Mouse (Mus musculus): ENCODE data around the gene Lingo3. TPM values are rescaled to one million over a fixed set of nuclear protein-coding genes. Genes with fewer than 3 reads are reported as not detected.

Lingo3 gene
- polyA plus RNA-seq, 1 experiment from 2014 or later, result 0.05 TPM

- H3K4me1 ChIP-seq (ENCODE audit: control insufficient read depth, insufficient read depth, low read length), result peaks cover 14% of the 10 kb centered on the region; the same call in 1 of the 2 replicates
- no peaks in the 10 kb centered on the region for H3K27me3 ChIP-seq (ENCODE audit: control insufficient read depth, insufficient read depth, low read length)
- H3K4me3 ChIP-seq (replicated peaks; ENCODE audit: low read length), result no peak overlapping the region
- no peak overlapping the region for H3K27ac ChIP-seq (ENCODE audit: low read length)
- ATAC-seq (ENCODE audit: insufficient read depth, low FRiP score), result no peak
- no peaks in the 10 kb centered on the region for H3K9me3 ChIP-seq (replicated peaks; ENCODE audit: control insufficient read depth, low read length)
- 87% methylated on average over 13 of the region's 13 CpGs for WGBS
- H3K36me3 ChIP-seq (ENCODE audit: control insufficient read depth, insufficient read depth, low read length), result peaks cover 29% of the 10 kb centered on the region
- no peak overlapping the region for H3K4me2 ChIP-seq (ENCODE audit: low read depth, low read length)
- H3K9ac ChIP-seq (ENCODE audit: low read length), result no peak overlapping the region
Observed at GRCm38 (mm10) chr10:80793033-80793784, 50.6 kb downstream of the Lingo3 start.

GRCm38 (mm10) chr10:80792175-80793032, 51.4 kb downstream of the Lingo3 start:
- H3K27ac ChIP-seq (ENCODE audit: low read length), result no peak overlapping the region
- 63% methylated on average over 41 of the region's 41 CpGs for WGBS

GRCm38 (mm10) chr10:80791476-80792174, 52.2 kb downstream of the Lingo3 start:
- ATAC-seq (ENCODE audit: insufficient read depth, low FRiP score), result peak; percentile 12; the same call in 1 of the 2 replicates
- Histone ChIP-seq H3K9me3 (replicated peaks; ENCODE audit: control insufficient read depth, low read length) (no peaks in the 10 kb centered on the region), H3K36me3 (ENCODE audit: control insufficient read depth, insufficient read depth, low read length) (peaks cover 34% of the 10 kb centered on the region), H3K4me2 (ENCODE audit: low read depth, low read length) (no peak overlapping the region), H3K27ac (ENCODE audit: low read length) (no peak overlapping the region), H3K4me3 (replicated peaks; ENCODE audit: low read length) (no peak overlapping the region), H3K9ac (ENCODE audit: low read length) (0 out of 2 replicates have a peak overlapping the region, but pooled peaks have one; percentile 19), H3K27me3 (ENCODE audit: control insufficient read depth, insufficient read depth, low read length) (no peaks in the 10 kb centered on the region), H3K4me1 (ENCODE audit: control insufficient read depth, insufficient read depth, low read length) (peaks cover 8% of the 10 kb centered on the region; the same call in 1 of the 2 replicates)
- WGBS, result 74% methylated on average over 33 of the region's 33 CpGs

More at GRCm38 (mm10) chr10:80792175-80793032, 51.4 kb downstream of the Lingo3 start:
- Histone ChIP-seq H3K9me3 (replicated peaks; ENCODE audit: control insufficient read depth, low read length) (no peaks in the 10 kb centered on the region), H3K4me3 (replicated peaks; ENCODE audit: low read length) (no peak overlapping the region), H3K4me2 (ENCODE audit: low read depth, low read length) (no peak overlapping the region), H3K27me3 (ENCODE audit: control insufficient read depth, insufficient read depth, low read length) (no peaks in the 10 kb centered on the region), H3K9ac (ENCODE audit: low read length) (0 out of 2 replicates have a peak overlapping the region, but pooled peaks have one; percentile 19), H3K36me3 (ENCODE audit: control insufficient read depth, insufficient read depth, low read length) (peaks cover 29% of the 10 kb centered on the region), H3K4me1 (ENCODE audit: control insufficient read depth, insufficient read depth, low read length) (peaks cover 14% of the 10 kb centered on the region; the same call in 1 of the 2 replicates)
- no peak for ATAC-seq (ENCODE audit: insufficient read depth, low FRiP score)

DNA sequence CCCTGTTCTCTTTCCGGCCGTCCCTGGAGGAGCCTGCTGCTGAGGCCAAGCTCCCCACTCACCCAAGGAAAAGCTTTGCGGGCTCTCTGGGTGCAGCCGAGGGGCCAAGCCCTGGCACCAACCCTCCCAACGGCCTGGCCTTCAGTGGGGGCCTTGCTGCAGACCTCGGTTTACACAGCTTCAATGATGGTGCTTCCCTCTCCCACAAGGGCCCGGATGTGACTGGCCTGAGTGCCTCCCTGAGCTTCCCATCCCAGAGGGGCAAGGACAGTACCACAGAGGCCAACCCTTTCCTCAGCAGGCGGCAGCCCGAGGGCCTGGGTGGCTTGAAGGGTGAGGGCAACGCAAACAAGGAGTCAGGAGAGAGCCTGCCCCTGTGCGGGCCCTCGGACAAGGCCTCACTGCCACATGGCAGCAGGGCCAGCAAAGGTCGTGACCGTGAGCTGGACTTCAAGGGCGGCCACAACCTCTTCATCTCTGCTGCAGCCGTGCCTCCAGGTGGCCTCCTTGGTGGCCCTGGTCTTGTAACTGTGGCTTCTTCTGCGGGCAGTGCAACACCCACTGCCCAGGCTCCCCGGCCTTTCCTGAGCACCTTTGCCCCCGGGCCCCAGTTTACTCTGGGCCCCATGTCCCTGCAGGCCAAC, 53.0 kb downstream of the Lingo3 start:
- Histone ChIP-seq H3K36me3 (ENCODE audit: control insufficient read depth, insufficient read depth, low read length) (peaks cover 41% of the 10 kb centered on the region), H3K27ac (ENCODE audit: low read length) (no peak overlapping the region), H3K9me3 (replicated peaks; ENCODE audit: control insufficient read depth, low read length) (no peaks in the 10 kb centered on the region), H3K9ac (ENCODE audit: low read length) (no peak overlapping the region), H3K4me2 (ENCODE audit: low read depth, low read length) (no peak overlapping the region), H3K27me3 (ENCODE audit: control insufficient read depth, insufficient read depth, low read length) (no peaks in the 10 kb centered on the region), H3K4me1 (ENCODE audit: control insufficient read depth, insufficient read depth, low read length) (peaks cover 6% of the 10 kb centered on the region; the same call in 1 of the 2 replicates), H3K4me3 (replicated peaks; ENCODE audit: low read length) (no peak overlapping the region)
- WGBS, result 86% methylated on average over 19 of the region's 19 CpGs
- ATAC-seq (ENCODE audit: insufficient read depth, low FRiP score), result no peak; the same call in 1 of the 2 replicates

GRCm38 (mm10) chr10:80787517-80787916, 56.3 kb downstream of the Lingo3 start:
- Histone ChIP-seq H3K4me1 (ENCODE audit: control insufficient read depth, insufficient read depth, low read length) (peaks cover 6% of the 10 kb centered on the region; the same call in 1 of the 2 replicates), H3K9me3 (replicated peaks; ENCODE audit: control insufficient read depth, low read length) (no peaks in the 10 kb centered on the region), H3K4me3 (replicated peaks; ENCODE audit: low read length) (no peak overlapping the region), H3K27me3 (ENCODE audit: control insufficient read depth, insufficient read depth, low read length) (no peaks in the 10 kb centered on the region), H3K36me3 (ENCODE audit: control insufficient read depth, insufficient read depth, low read length) (peaks cover 42% of the 10 kb centered on the region), H3K9ac (ENCODE audit: low read length) (no peak overlapping the region), H3K4me2 (ENCODE audit: low read depth, low read length) (no peak overlapping the region), H3K27ac (ENCODE audit: low read length) (no peak overlapping the region)
- no peak for ATAC-seq (ENCODE audit: insufficient read depth, low FRiP score)
- 77% methylated on average over 2 of the region's 2 CpGs for WGBS

GRCm38 (mm10) chr10:80785963-80786362, 57.9 kb downstream of the Lingo3 start:
- no peak overlapping the region for H3K27ac ChIP-seq (ENCODE audit: low read length)
- ATAC-seq (ENCODE audit: insufficient read depth, low FRiP score), result no peak
- peaks cover 38% of the 10 kb centered on the region for H3K36me3 ChIP-seq (ENCODE audit: control insufficient read depth, insufficient read depth, low read length)
- no peaks in the 10 kb centered on the region for H3K27me3 ChIP-seq (ENCODE audit: control insufficient read depth, insufficient read depth, low read length)
- 92% methylated on average over 11 of the region's 11 CpGs for WGBS
- H3K4me3 ChIP-seq (replicated peaks; ENCODE audit: low read length), result no peak overlapping the region
- no peak overlapping the region for H3K4me2 ChIP-seq (ENCODE audit: low read depth, low read length)
- no peak overlapping the region for H3K9ac ChIP-seq (ENCODE audit: low read length)
- no peaks in the 10 kb centered on the region for H3K9me3 ChIP-seq (replicated peaks; ENCODE audit: control insufficient read depth, low read length)
- H3K4me1 ChIP-seq (ENCODE audit: control insufficient read depth, insufficient read depth, low read length), result no peaks in the 10 kb centered on the region

- H3K36me3 ChIP-seq (ENCODE audit: control insufficient read depth, insufficient read depth, low read length), result peaks cover 39% of the 10 kb centered on the region
- H3K9me3 ChIP-seq (replicated peaks; ENCODE audit: control insufficient read depth, low read length), result no peaks in the 10 kb centered on the region
- no peak overlapping the region for H3K27ac ChIP-seq (ENCODE audit: low read length)
- H3K4me2 ChIP-seq (ENCODE audit: low read depth, low read length), result no peak overlapping the region
- H3K27me3 ChIP-seq (ENCODE audit: control insufficient read depth, insufficient read depth, low read length), result no peaks in the 10 kb centered on the region
- no peaks in the 10 kb centered on the region for H3K4me1 ChIP-seq (ENCODE audit: control insufficient read depth, insufficient read depth, low read length)
- no peak overlapping the region for H3K4me3 ChIP-seq (replicated peaks; ENCODE audit: low read length)
- WGBS, result 87% methylated on average over 12 of the region's 12 CpGs
- H3K9ac ChIP-seq (ENCODE audit: low read length), result no peak overlapping the region
- no peak for ATAC-seq (ENCODE audit: insufficient read depth, low FRiP score)
Observed at GRCm38 (mm10) chr10:80784871-80785270, 59.0 kb downstream of the Lingo3 start.

GRCm38 (mm10) chr10:80784302-80784701, 59.5 kb downstream of the Lingo3 start:
- H3K27ac ChIP-seq (ENCODE audit: low read length), result no peak overlapping the region
- ATAC-seq (ENCODE audit: insufficient read depth, low FRiP score), result no peak
- H3K9me3 ChIP-seq (replicated peaks; ENCODE audit: control insufficient read depth, low read length), result no peaks in the 10 kb centered on the region
- peaks cover 42% of the 10 kb centered on the region for H3K36me3 ChIP-seq (ENCODE audit: control insufficient read depth, insufficient read depth, low read length)
- H3K4me2 ChIP-seq (ENCODE audit: low read depth, low read length), result no peak overlapping the region
- 98% methylated on average over 2 of the region's 2 CpGs for WGBS
- no peak overlapping the region for H3K4me3 ChIP-seq (replicated peaks; ENCODE audit: low read length)
- H3K27me3 ChIP-seq (ENCODE audit: control insufficient read depth, insufficient read depth, low read length), result no peaks in the 10 kb centered on the region
- no peaks in the 10 kb centered on the region for H3K4me1 ChIP-seq (ENCODE audit: control insufficient read depth, insufficient read depth, low read length)
- no peak overlapping the region for H3K9ac ChIP-seq (ENCODE audit: low read length)

Measured in stomach, embryonic 16.5 days (tissue).